Mouse (Mus musculus): ENCODE results near the gene Selenbp1. TPM values are rescaled to one million over a fixed set of nuclear protein-coding genes. Genes with fewer than 3 reads are reported as not detected.

The Selenbp1 gene
- total RNA-seq, 2 experiments from 2014 or later: 40.5 to 81.7 TPM

DNA sequence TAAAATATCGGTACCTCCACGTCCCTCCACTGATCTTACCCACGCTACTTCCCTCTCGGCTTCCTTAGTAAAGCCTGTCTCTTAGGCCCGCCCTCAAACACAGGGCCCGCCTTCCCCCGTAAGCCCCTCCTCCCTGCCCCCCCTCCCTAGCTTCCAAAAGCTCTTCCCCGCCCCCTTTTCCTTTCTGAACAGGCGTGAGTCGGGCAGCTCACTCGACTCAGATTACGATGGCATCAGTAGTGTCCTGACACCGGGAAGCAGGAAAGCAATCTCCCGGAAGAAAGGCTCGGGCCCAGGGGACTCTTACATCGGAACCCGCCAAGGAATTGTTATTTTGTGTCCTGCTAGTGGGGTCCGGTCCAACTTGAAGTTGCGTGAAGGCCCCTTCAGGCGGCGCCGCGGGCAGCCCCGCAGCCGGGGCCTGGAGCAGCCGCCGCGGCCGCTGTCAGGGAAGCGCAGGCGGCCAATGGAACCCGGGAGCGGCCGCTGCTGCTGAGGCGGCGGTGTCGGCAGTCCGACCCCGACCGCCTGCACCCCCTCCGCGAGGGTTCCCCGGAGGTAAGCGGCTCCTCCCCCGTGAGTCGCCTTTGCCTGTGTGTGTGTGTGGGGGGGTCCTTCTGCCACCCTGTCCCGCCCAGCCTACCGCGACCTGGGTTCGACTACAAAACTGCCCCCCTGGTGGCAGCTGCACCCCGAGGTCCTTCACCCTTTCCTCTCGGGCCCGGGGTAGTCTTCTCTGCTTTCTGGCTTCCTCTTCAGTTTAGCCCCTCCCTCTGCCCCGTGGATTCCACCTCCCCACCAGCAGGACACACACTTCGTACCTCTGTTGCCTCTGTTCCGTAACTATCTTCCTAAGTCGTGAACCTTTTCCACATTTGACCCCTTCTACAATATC is 41.9 kb downstream of the Selenbp1 start, which contains the start of gene Pi4kb:
Gene Pi4kb, plus strand, starts transcription at position 204 of the 895 bp plus-strand sequence.
- DNase-seq: peak; percentile 82 to 88

DNA sequence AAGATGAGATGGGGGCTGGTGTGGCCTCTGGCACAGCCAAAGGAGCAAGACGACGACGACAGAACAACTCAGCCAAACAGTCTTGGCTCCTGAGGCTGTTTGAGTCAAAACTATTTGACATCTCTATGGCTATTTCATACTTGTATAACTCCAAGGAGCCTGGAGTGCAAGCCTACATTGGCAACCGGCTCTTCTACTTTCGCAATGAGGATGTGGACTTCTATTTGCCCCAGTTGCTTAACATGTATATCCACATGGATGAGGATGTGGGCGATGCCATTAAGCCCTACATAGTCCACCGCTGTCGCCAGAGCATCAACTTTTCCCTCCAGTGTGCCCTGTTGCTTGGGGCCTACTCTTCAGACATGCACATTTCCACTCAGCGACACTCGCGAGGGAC is 51.5 kb downstream of the Selenbp1 start:
- no peak for DNase-seq

DNA sequence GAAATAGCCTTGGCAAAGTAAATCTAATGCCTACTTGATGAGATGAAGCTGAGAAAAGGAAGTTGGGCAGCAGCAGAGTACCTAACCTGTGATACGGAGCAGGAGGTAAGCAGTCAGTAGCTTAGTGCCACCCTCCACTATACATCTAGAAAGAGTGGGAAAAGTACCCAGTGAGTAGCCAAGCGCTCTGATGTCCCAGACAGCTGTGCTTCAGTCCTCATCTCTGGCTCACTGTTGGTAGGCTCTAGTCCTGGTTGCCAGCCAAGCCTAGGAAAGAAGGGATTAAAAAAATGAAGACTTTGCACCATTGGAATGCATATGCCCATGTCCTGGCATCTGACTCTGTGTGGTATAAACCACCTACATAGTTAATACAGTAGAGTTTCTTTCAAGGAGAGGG is 52.7 kb downstream of the Selenbp1 start:
- no peak for DNase-seq

DNA sequence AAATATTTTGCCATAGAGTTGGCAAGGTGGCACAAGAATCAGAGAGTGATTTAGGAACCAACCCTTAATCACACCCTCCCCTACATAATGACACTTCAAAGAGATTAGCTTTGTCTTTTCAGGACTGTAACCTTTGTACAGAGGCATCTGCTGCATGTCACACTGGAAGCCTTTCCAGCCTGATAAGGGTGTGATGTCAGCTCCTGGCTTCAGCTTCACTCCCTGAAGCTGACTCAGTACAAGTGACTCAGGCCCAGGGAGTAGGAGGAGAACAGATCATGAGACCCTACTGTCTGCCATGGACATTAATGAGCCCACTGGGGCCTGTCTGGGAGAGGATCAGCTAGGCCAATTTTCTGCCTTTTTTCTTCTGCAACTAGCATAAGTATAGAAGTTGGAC is 54.7 kb downstream of the Selenbp1 start:
- peak; percentile 82 to 83 for DNase-seq

DNA sequence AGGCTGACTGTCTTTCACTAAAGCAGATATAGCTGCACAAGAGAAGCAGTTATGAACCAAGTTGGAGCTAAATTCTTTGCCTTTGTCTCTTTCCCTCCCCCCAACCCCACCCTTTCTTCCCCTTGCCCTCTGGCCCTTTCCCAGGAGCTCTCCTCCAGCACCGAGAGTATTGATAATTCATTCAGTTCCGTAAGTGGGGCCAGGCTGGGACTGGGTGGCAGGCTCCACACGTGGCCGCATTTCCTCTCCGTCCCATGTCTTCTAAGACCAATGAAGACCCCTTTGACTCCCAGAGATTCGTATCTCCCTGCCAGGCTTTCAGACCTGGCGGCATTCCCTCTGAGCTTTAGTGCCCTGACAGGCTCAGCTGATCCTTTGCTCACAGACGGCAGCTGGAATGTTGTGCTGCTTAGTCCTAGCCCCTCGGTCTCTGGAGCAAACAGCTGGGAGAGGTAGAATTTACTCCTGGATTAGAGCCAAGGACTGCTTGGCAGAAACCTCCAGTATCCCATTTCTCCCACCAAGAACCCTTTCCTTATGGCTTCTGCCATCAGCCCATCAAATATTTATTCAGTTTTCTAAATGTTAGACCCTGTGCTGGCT is 56.4 kb downstream of the Selenbp1 start:
- no peak for DNase-seq

Other genes with a start within 250 kb of the Selenbp1 start
- 1 to 10 TPM; 5.4 to 9.6 TPM for gene Selenbp2, start 239.5 kb upstream of the Selenbp1 start, total RNA-seq (2021)
- gene Cgn, start 146.6 kb upstream of the Selenbp1 start, total RNA-seq (2021): 1 to 10 TPM in 1 of 2 experiments, under 1 TPM in 1; 0.79 to 1.4 TPM
- 10 to 100 TPM; 28.1 to 32.8 TPM for gene Pogz, start 95.5 kb upstream of the Selenbp1 start, total RNA-seq (2021)
- 100 to 1,000 TPM; 338 to 350 TPM for gene Psmb4, start 46.1 kb upstream of the Selenbp1 start, total RNA-seq (2021)
- 10 to 100 TPM; 24.0 to 24.6 TPM for gene Rfx5, start 21.0 kb downstream of the Selenbp1 start, total RNA-seq (2021)
- gene Pi4kb, start 41.7 kb downstream of the Selenbp1 start, total RNA-seq (2021): 10 to 100 TPM; 61.8 to 62.9 TPM
- gene Zfp687, start 82.4 kb downstream of the Selenbp1 start, total RNA-seq (2021): 10 to 100 TPM; 23.1 to 37.7 TPM
- 100 to 1,000 TPM; 284 to 331 TPM for gene Psmd4, start 109.6 kb downstream of the Selenbp1 start, total RNA-seq (2021)
- gene Pip5k1a, start 173.9 kb downstream of the Selenbp1 start, total RNA-seq (2021): 10 to 100 TPM; 41.8 to 58.9 TPM
- gene Vps72, start 178.0 kb downstream of the Selenbp1 start, total RNA-seq (2021): 10 to 100 TPM; 56.1 to 63.3 TPM
- 1 to 10 TPM in 1 of 2 experiments, under 1 TPM in 1; 0.66 to 1.4 TPM for gene Tmod4, start 191.4 kb downstream of the Selenbp1 start, total RNA-seq (2021)
- 10 to 100 TPM; 33.8 to 35.4 TPM for gene Scnm1, start 201.0 kb downstream of the Selenbp1 start, total RNA-seq (2021)
- 1 to 10 TPM; 8.3 to 9.7 TPM for gene Lysmd1, start 201.0 kb downstream of the Selenbp1 start, total RNA-seq (2021)
- 1 to 10 TPM; 1.8 to 2.1 TPM for gene Tnfaip8l2, start 209.3 kb downstream of the Selenbp1 start, total RNA-seq (2021)
- 1 to 10 TPM; 2.3 to 3.7 TPM for gene Sema6c, start 227.4 kb downstream of the Selenbp1 start, total RNA-seq (2021)